ENCODE assay signal across 8 mouse cellular contexts in genomic region chr10:79097161-79097754, GRCm38 (mm10). TPM values are rescaled to one million over a fixed set of nuclear protein-coding genes. Genes with fewer than 3 reads are reported as not detected.
A peak's percentile ranks its signal among the peaks of the same experiment; 100 is the strongest.
DNase-seq lines count a peak whose midpoint lies in the region; ATAC-seq and TF ChIP-seq lines count a peak whose summit lies in the region.

Gene 2610008E11Rik (minus strand): TSS chr10:79097600.

- intact Hi-C loops in heart, postnatal 25 days (cut with DNase I) = no loop called here

- no peaks in the 10 kb centered on the region for H3K9me3 ChIP-seq in ES-E14 (ENCODE audit: control insufficient read depth, insufficient read depth, low read depth, low read length)
- H3K9me3 ChIP-seq in forebrain, embryonic 15.5 days = no peaks in the 10 kb centered on the region

- peak; percentile 88 for DNase-seq in ES-E14 (ENCODE audit: low read depth, low spot score)
- DNase-seq in cerebellum, adult 11-12 months = peak; percentile 95
- peak; percentile 90 for DNase-seq in heart, postnatal 25 days (ENCODE audit: low spot score)
- DNase-seq in layer of hippocampus, adult 18-20 months (ENCODE audit: low spot score in 2 of 2) = peak; percentile 92 to 98
- peak; percentile 88 for DNase-seq in lung, adult 2 months
- peak; percentile 82 to 90 for DNase-seq in thymus, adult 18-20 months

- WGBS in forebrain, embryonic 15.5 days = under 1% methylated on average over 36 of the region's 36 CpGs
- under 1% methylated on average over 36 of the region's 36 CpGs for WGBS in lung, adult 2 months

- peak; percentile 100 for ATAC-seq in forebrain, embryonic 15.5 days (replicated peaks)
- peak; percentile 99 for ATAC-seq in neutrophil, adult 5-6 weeks (ENCODE audit: extremely low read depth, insufficient number of reproducible peaks, low FRiP score, poor library complexity, severe bottlenecking)

- H3K27me3 ChIP-seq in forebrain, embryonic 15.5 days = no peaks in the 10 kb centered on the region

- TF ChIP-seq CTCF in lung, adult 2 months (IDR thresholded peaks at IDR 0.05; ENCODE audit: insufficient read depth, low read length) = no peak

- TF ChIP-seq POLR2A in lung, adult 2 months (IDR thresholded peaks at IDR 0.05; ENCODE audit: borderline replicate concordance, extremely low read depth, low read depth, low read length) = peak; percentile 53; the same call in 1 of the 2 replicates

- H3K4me1 ChIP-seq in ES-E14 (ENCODE audit: control insufficient read depth in 2 of 2, insufficient read depth in 2 of 2, low read length in 2 of 2, poor library complexity in 1 of 2) = 0 out of 4 replicates have a peak, but pooled peaks cover 0 to 2% of the 10 kb centered on the region in 2 experiments
- peaks cover 25% of the 10 kb centered on the region for H3K4me1 ChIP-seq in forebrain, embryonic 15.5 days
- peaks cover 2% of the 10 kb centered on the region; the same call in 1 of the 2 replicates for H3K4me1 ChIP-seq in lung, adult 2 months (ENCODE audit: control insufficient read depth, insufficient read depth, low read length)

- H3K9ac ChIP-seq in ES-E14 (ENCODE audit: insufficient read depth, low read depth, low read length, poor library complexity, severe bottlenecking) = peak within 1 kb of the TSS; percentile 85
- peak within 1 kb of the TSS; percentile 98 for H3K9ac ChIP-seq in forebrain, embryonic 15.5 days (replicated peaks)

- in situ Hi-C loops in ES-E14 (cut with MboI; ENCODE audit: low sequenced_read_pairs in 2 of 2, unreplicated experiment in 2 of 2) = no loop called here

- H3K36me3 ChIP-seq in ES-E14 (ENCODE audit: control insufficient read depth, insufficient read depth, low read length, poor library complexity, severe bottlenecking) = no peaks in the 10 kb centered on the region
- peaks cover 17% of the 10 kb centered on the region for H3K36me3 ChIP-seq in forebrain, embryonic 15.5 days

- no peak within 1 kb of the TSS for H3K27ac ChIP-seq in ES-E14 (ENCODE audit: insufficient read depth, low read depth, low read length, poor library complexity, severe bottlenecking)
- peak within 1 kb of the TSS; percentile 98 for H3K27ac ChIP-seq in forebrain, embryonic 15.5 days (replicated peaks)

- peak within 1 kb of the TSS; percentile 64 for H3K4me2 ChIP-seq in forebrain, embryonic 15.5 days (replicated peaks)

- H3K4me3 ChIP-seq in ES-E14 (ENCODE audit: insufficient read depth in 1 of 2, low read depth in 1 of 2, low read length in 2 of 2, poor library complexity in 1 of 2, severe bottlenecking in 1 of 2) = peak within 1 kb of the TSS; percentile 82 to 100
- peak within 1 kb of the TSS; percentile 76 for H3K4me3 ChIP-seq in forebrain, embryonic 15.5 days
- peak within 1 kb of the TSS; percentile 96 for H3K4me3 ChIP-seq in lung, adult 2 months (replicated peaks; ENCODE audit: extremely low read depth, low read depth, low read length)

TF ChIP-seq in ES-E14, 5 proteins besides CTCF, POLR2A, EP300 and RAD21:
- no peak for TF ChIP-seq MAFK (IDR thresholded peaks at IDR 0.05; ENCODE audit: insufficient read depth, low read depth, low read length)
- no peak for TF ChIP-seq HCFC1 (IDR thresholded peaks at IDR 0.05; ENCODE audit: borderline replicate concordance, insufficient read depth, low read length)
- TF ChIP-seq CHD2 (IDR thresholded peaks at IDR 0.05; ENCODE audit: low read depth, low read length) = peak; percentile 93
- peak; percentile 10; the same call in 1 of the 2 replicates for TF ChIP-seq ZC3H11A (IDR thresholded peaks at IDR 0.05; ENCODE audit: borderline replicate concordance, low read depth, low read length)

RNA-seq across cellular contexts. Expression of gene 2610008E11Rik, which starts in this region (rescaled TPM):
- total RNA-seq in ES-E14 (2012; rRNA removed) = 9.0 and 10.8 TPM in 2 replicates
- 58.7 and 59.5 TPM in 2 replicates for polyA plus RNA-seq in forebrain, embryonic 15.5 days (2015; fragmentation: Nextera tagmentation; extraction: Ambion mirVana)
- total RNA-seq in heart, postnatal 25 days (2021) = 10 to 100 TPM; 12.2 to 15.1 TPM
- total RNA-seq in layer of hippocampus, adult 18-20 months (2021) = 10 to 100 TPM; 19.3 to 20.0 TPM
- 1.2 and 2.9 TPM in 2 replicates for polyA plus RNA-seq in lung, adult 2 months (2012; rRNA removed)
- 24.1 and 25.1 TPM in 2 replicates for total RNA-seq in neutrophil, adult 5-6 weeks (2017)

Comparison
In these comparisons a context has a peak if more than half of its experiments do, and no peak if none do; other contexts are left out.
1. RNA of gene 2610008E11Rik (polyA plus RNA-seq): 58.7 to 59.5 TPM in forebrain, embryonic 15.5 days; 1.2 to 2.9 TPM in lung, adult 2 months; every median in the first group is over 10 times any median in the second.
2. Peak in every context shown above with its lines, with median percentiles within 50 percentile points of each other: DNase-seq and H3K4me3 ChIP-seq.